8 mouse cellular contexts compared by ENCODE assay signal in the genomic region with DNA sequence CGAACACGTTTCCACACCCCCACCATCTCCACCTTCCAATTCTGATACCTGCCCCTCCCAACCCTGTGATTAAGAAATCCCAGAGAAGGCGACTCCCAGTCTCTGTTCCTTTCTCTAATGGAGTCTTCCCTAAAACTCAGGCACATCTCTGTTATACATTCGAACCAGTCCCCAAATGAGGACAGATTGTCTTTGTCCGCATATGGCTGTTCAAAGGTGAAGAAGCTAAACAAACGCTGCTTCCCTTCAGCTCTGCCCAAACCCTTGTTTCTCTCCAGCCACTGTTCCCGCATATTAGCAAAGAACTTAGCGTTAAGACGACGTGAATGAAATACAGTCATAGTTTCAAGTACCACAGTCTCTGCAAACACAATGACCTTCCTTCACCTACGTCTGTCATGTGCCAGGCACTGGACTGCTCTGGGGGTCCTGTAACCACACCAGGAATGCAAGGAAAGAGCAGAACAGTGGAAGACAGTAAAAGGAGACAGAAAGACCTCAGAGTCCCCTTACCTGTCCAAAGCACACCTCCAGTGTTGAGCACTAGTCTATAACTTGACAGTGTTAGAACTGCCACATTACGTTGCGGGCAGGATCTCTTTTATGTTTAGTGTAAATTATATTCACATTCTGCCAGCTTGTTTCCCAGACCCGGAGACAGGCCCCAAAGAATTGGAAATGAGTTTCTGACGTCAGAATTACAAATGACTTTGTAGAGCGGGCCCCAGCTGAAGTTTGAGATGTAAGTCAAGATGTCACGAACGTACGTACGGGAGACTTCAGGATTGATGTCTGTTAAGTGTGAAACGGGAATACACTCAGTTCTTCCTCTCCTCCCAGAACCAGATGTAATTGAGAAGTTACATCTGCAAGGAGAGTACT. TPM values are rescaled to one million over a fixed set of nuclear protein-coding genes. Genes with fewer than 3 reads are reported as not detected.
DNase-seq lines count a peak whose midpoint lies in the region; ATAC-seq and TF ChIP-seq lines count a peak whose summit lies in the region.

Gene Vangl2, minus strand, starts transcription at position 51 of the 882 bp plus-strand sequence.

- no peaks in the 10 kb centered on the region for H3K36me3 ChIP-seq in embryonic facial prominence, embryonic 12.5 days
- H3K36me3 ChIP-seq in intestine, embryonic 16.5 days (ENCODE audit: control insufficient read depth, insufficient read depth, low read length), result no peaks in the 10 kb centered on the region
- H3K36me3 ChIP-seq in midbrain, embryonic 15.5 days (replicated peaks), result no peaks in the 10 kb centered on the region

- no peak for DNase-seq in layer of hippocampus, adult 2 months (ENCODE audit: low spot score in 2 of 2)
- no peak for DNase-seq in layer of hippocampus, adult 9-11 months
- no peak for DNase-seq in spleen, postnatal 14 days (ENCODE audit: low spot score in 2 of 2)
- no peak for DNase-seq in urinary bladder, postnatal 14 days (ENCODE audit: low spot score)

- TF ChIP-seq CTCF in layer of hippocampus, adult 2 months (conservative IDR thresholded peaks at IDR 0.05), result no peak

- H3K4me1 ChIP-seq in embryonic facial prominence, embryonic 12.5 days, result peaks cover 31% of the 10 kb centered on the region
- H3K4me1 ChIP-seq in intestine, embryonic 16.5 days (ENCODE audit: control insufficient read depth, insufficient read depth, low read length), result peaks cover 20% of the 10 kb centered on the region
- H3K4me1 ChIP-seq in midbrain, embryonic 15.5 days, result peaks cover 39% of the 10 kb centered on the region

- no peak for ATAC-seq in embryonic facial prominence, embryonic 12.5 days (ENCODE audit: insufficient number of reproducible peaks, insufficient read depth, low FRiP score, low TSS enrichment)
- no peak for ATAC-seq in intestine, embryonic 16.5 days
- no peak for ATAC-seq in midbrain, embryonic 15.5 days (replicated peaks)
- ATAC-seq in erythroid progenitor cell, adult 5-6 weeks (replicated peaks; ENCODE audit: low FRiP score, poor library complexity, severe bottlenecking), result no peak

- no peaks in the 10 kb centered on the region for H3K9me3 ChIP-seq in embryonic facial prominence, embryonic 12.5 days
- H3K9me3 ChIP-seq in intestine, embryonic 16.5 days (ENCODE audit: control insufficient read depth, low read length), result no peaks in the 10 kb centered on the region
- H3K9me3 ChIP-seq in midbrain, embryonic 15.5 days, result no peaks in the 10 kb centered on the region

- no peaks in the 10 kb centered on the region for H3K27me3 ChIP-seq in embryonic facial prominence, embryonic 12.5 days
- no peaks in the 10 kb centered on the region for H3K27me3 ChIP-seq in intestine, embryonic 16.5 days (replicated peaks; ENCODE audit: control insufficient read depth, insufficient read depth, low read length)
- H3K27me3 ChIP-seq in midbrain, embryonic 15.5 days (replicated peaks), result no peaks in the 10 kb centered on the region

- H3K4me2 ChIP-seq in embryonic facial prominence, embryonic 12.5 days (replicated peaks), result peak within 1 kb of the TSS; percentile 62
- peak within 1 kb of the TSS; percentile 77 for H3K4me2 ChIP-seq in intestine, embryonic 16.5 days (ENCODE audit: low read depth, low read length)
- peak within 1 kb of the TSS; percentile 87 for H3K4me2 ChIP-seq in midbrain, embryonic 15.5 days

- peak within 1 kb of the TSS; percentile 95 for H3K9ac ChIP-seq in embryonic facial prominence, embryonic 12.5 days
- peak within 1 kb of the TSS; percentile 92 for H3K9ac ChIP-seq in intestine, embryonic 16.5 days (ENCODE audit: low read depth, low read length)
- H3K9ac ChIP-seq in midbrain, embryonic 15.5 days, result peak within 1 kb of the TSS; percentile 95

- WGBS in embryonic facial prominence, embryonic 12.5 days, result 41% methylated on average over 21 of the region's 21 CpGs
- 57% methylated on average over 21 of the region's 21 CpGs for WGBS in intestine, embryonic 16.5 days
- WGBS in midbrain, embryonic 15.5 days, result 25% methylated on average over 21 of the region's 21 CpGs

- H3K4me3 ChIP-seq in layer of hippocampus, adult 2 months, result peak within 1 kb of the TSS; percentile 75
- peak within 1 kb of the TSS; percentile 89 for H3K4me3 ChIP-seq in embryonic facial prominence, embryonic 12.5 days
- H3K4me3 ChIP-seq in intestine, embryonic 16.5 days (ENCODE audit: low read length), result peak within 1 kb of the TSS; percentile 97
- H3K4me3 ChIP-seq in midbrain, embryonic 15.5 days, result peak within 1 kb of the TSS; percentile 99

- H3K27ac ChIP-seq in layer of hippocampus, adult 2 months, result peak within 1 kb of the TSS; percentile 89
- H3K27ac ChIP-seq in embryonic facial prominence, embryonic 12.5 days, result peak within 1 kb of the TSS; percentile 98
- peak within 1 kb of the TSS; percentile 63 for H3K27ac ChIP-seq in intestine, embryonic 16.5 days (ENCODE audit: low read length)
- H3K27ac ChIP-seq in midbrain, embryonic 15.5 days, result peak within 1 kb of the TSS; percentile 99

RNA-seq across cellular contexts. Expression of gene Vangl2, which starts in this region (rescaled TPM):
- total RNA-seq in layer of hippocampus, adult 2 months (2021), result 10 to 100 TPM; 15.0 to 18.2 TPM
- 24.7 and 25.6 TPM in 2 replicates for polyA plus RNA-seq in embryonic facial prominence, embryonic 12.5 days (2016; fragmentation: Nextera tagmentation; extraction: Ambion mirVana)
- polyA plus RNA-seq in intestine, embryonic 16.5 days (2015; fragmentation: Nextera tagmentation; extraction: Ambion mirVana), result 6.1 and 6.8 TPM in 2 replicates
- polyA plus RNA-seq in midbrain, embryonic 15.5 days (2015; fragmentation: Nextera tagmentation; extraction: Ambion mirVana), result 48.0 and 49.6 TPM in 2 replicates
- 0.84 and 1.1 TPM in 2 replicates for total RNA-seq in erythroid progenitor cell, adult 5-6 weeks (2015; ENCODE audit: low replicate concordance)
- 0.13 and 0.83 TPM in 2 replicates for total RNA-seq in erythroid progenitor cell, adult 5-6 weeks (2017; ENCODE audit: low replicate concordance)

Comparison
In these comparisons a context has a peak if more than half of its experiments do, and no peak if none do; other contexts are left out.
1. RNA of gene Vangl2 (total RNA-seq): 15.0 to 18.2 TPM in layer of hippocampus, adult 2 months; 0.13 to 1.1 TPM in erythroid progenitor cell, adult 5-6 weeks; every median in the first group is over 4 times any median in the second.
2. Peak in every context shown above with its lines, with median percentiles within 50 percentile points of each other: H3K27ac ChIP-seq, H3K4me3 ChIP-seq, H3K4me2 ChIP-seq and H3K9ac ChIP-seq.